Mouse (Mus musculus) limb, embryonic 11.5 days (tissue): ENCODE measurements around the gene Ikzf2. TPM values are rescaled to one million over a fixed set of nuclear protein-coding genes. Genes with fewer than 3 reads are reported as not detected.

Experiments used
- ATAC-seq: fragments of 200-750 bp; cut with Nextera tagmentation; 2 replicates; pipeline ENCODE4 v1.8.0; 2017; ENCODE audit warnings: low read depth; ENCODE audit not compliant: insufficient number of reproducible peaks, low FRiP score, low TSS enrichment
- DNase-seq: peaks from one replicate; pipeline ENCODE4 v3.0.0-alpha.2; 2015; ENCODE audit warnings: low spot score
- H3K27ac ChIP-seq: fragments of 300-500 bp; sonication (generic); replicated peaks from 2 replicates; pipeline ENCODE4 v1.5.1; 2014; ENCODE audit warnings: low read depth, mild to moderate bottlenecking, low read length
- H3K27me3 ChIP-seq: fragments of 300-500 bp; sonication (generic); 2 replicates; pipeline ENCODE4 v1.6.1; 2014; ENCODE audit warnings: mild to moderate bottlenecking, low read length, mixed read lengths; ENCODE audit not compliant: control insufficient read depth, insufficient read depth
- H3K36me3 ChIP-seq: fragments of 300-500 bp; sonication (generic); 2 replicates; pipeline ENCODE4 v1.6.1; 2014; ENCODE audit warnings: mild to moderate bottlenecking, low read length, moderate library complexity, mixed read lengths; ENCODE audit not compliant: control insufficient read depth, insufficient read depth
- H3K4me1 ChIP-seq: fragments of 300-500 bp; sonication (generic); 2 replicates; pipeline ENCODE4 v1.6.1; 2014; ENCODE audit warnings: low read length, mixed read lengths; ENCODE audit not compliant: control insufficient read depth, insufficient read depth
- H3K4me2 ChIP-seq: fragments of 300-500 bp; sonication (generic); 2 replicates; pipeline ENCODE4 v1.6.1; 2014; ENCODE audit warnings: low read depth, mild to moderate bottlenecking, moderate library complexity; ENCODE audit not compliant: severe bottlenecking
- H3K4me3 ChIP-seq: fragments of 300-500 bp; sonication (generic); 2 replicates; pipeline ENCODE4 v1.5.1; 2014; ENCODE audit warnings: low read depth, low read length
- H3K9ac ChIP-seq: fragments of 300-500 bp; sonication (generic); 2 replicates; pipeline ENCODE4 v1.6.1; 2014; ENCODE audit warnings: mild to moderate bottlenecking, low read length
- H3K9me3 ChIP-seq: fragments of 300-500 bp; sonication (generic); 2 replicates; pipeline ENCODE4 v1.6.1; 2016; ENCODE audit warnings: low read length; ENCODE audit not compliant: control insufficient read depth
- WGBS: fragments of 180-500 bp; shearing (Covaris S2); extraction: QIAGEN DNeasy Blood & Tissue Kit; methylation state at CpG from one replicate; pipeline ENCODE4 v1.1.7; 2014; 5-methylcytosine and 5-hydroxymethylcytosine counted together
- polyA plus RNA-seq: library from polyadenylated mRNA; unstranded; fragments of >200 nt; fragmentation: Nextera tagmentation; extraction: Ambion mirVana; gene quantifications from 2 replicates; pipeline ENCODE4 v1.2.1, GENCODE M21; 2014

Gene Ikzf2
- polyA plus RNA-seq, 1 experiment from 2014 or later = 3.3 TPM

GRCm38 (mm10) chr1:69533048-69533447 lies 154.0 kb downstream of the Ikzf2 start:
- no peak overlapping the region for H3K4me2 ChIP-seq
- no peak overlapping the region for H3K9ac ChIP-seq
- H3K27me3 ChIP-seq = no peaks in the 10 kb centered on the region
- no peak overlapping the region for H3K27ac ChIP-seq
- H3K9me3 ChIP-seq = no peaks in the 10 kb centered on the region
- no peak for DNase-seq
- H3K4me1 ChIP-seq = no peaks in the 10 kb centered on the region
- WGBS = 90% methylated on average over 10 of the region's 10 CpGs
- no peaks in the 10 kb centered on the region for H3K36me3 ChIP-seq
- no peak for ATAC-seq
- H3K4me3 ChIP-seq = no peak overlapping the region

GRCm38 (mm10) chr1:69528696-69529095 lies 158.3 kb downstream of the Ikzf2 start:
- no peaks in the 10 kb centered on the region for H3K9me3 ChIP-seq
- no peak for ATAC-seq
- 85% methylated on average over 4 of the region's 4 CpGs for WGBS

GRCm38 (mm10) chr1:69521656-69522055 lies 165.4 kb downstream of the Ikzf2 start:
- Histone ChIP-seq H3K4me2 (no peak overlapping the region), H3K36me3 (no peaks in the 10 kb centered on the region), H3K27ac (no peak overlapping the region), H3K4me3 (no peak overlapping the region), H3K9me3 (no peaks in the 10 kb centered on the region), H3K9ac (no peak overlapping the region), H3K27me3 (no peaks in the 10 kb centered on the region), H3K4me1 (no peaks in the 10 kb centered on the region)
- DNase-seq (no peak), ATAC-seq (no peak)
- WGBS = 84% methylated on average over 2 of the region's 2 CpGs

More at GRCm38 (mm10) chr1:69528696-69529095, 158.3 kb downstream of the Ikzf2 start:
- Histone ChIP-seq H3K4me3 (no peak overlapping the region), H3K36me3 (no peaks in the 10 kb centered on the region), H3K27me3 (no peaks in the 10 kb centered on the region), H3K4me1 (no peaks in the 10 kb centered on the region), H3K27ac (no peak overlapping the region), H3K9ac (no peak overlapping the region), H3K4me2 (no peak overlapping the region)
- no peak for DNase-seq

DNA sequence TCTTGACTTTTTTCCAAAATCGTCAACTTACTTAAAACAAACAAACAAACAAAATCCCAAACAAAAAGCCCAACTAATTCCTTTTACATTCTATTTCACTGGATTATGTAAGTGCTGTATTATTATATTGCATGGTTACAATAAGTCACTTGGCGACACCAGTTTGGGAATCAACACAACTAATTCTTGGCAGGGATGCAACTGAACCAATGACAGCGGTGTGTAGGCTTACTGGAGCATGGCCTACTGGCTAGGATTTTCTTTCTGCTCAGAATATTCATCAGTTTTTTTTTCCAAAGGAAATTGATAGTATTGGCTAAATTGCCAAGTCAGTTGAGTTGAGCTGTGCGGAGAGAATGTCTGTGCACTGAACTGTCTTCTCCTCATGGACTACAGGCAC lies 167.7 kb downstream of the Ikzf2 start:
- 95% methylated on average over 4 of the region's 4 CpGs for WGBS
- DNase-seq (no peak), ATAC-seq (no peak)
- Histone ChIP-seq H3K27me3 (no peaks in the 10 kb centered on the region), H3K4me2 (no peak overlapping the region), H3K4me3 (no peak overlapping the region), H3K9me3 (no peaks in the 10 kb centered on the region), H3K36me3 (no peaks in the 10 kb centered on the region), H3K4me1 (no peaks in the 10 kb centered on the region), H3K27ac (no peak overlapping the region), H3K9ac (no peak overlapping the region)

- WGBS = 89% methylated on average over 4 of the region's 4 CpGs
- ATAC-seq = no peak
- H3K4me1 ChIP-seq = no peaks in the 10 kb centered on the region
Observed at GRCm38 (mm10) chr1:69518012-69518411, 169.0 kb downstream of the Ikzf2 start.

DNA sequence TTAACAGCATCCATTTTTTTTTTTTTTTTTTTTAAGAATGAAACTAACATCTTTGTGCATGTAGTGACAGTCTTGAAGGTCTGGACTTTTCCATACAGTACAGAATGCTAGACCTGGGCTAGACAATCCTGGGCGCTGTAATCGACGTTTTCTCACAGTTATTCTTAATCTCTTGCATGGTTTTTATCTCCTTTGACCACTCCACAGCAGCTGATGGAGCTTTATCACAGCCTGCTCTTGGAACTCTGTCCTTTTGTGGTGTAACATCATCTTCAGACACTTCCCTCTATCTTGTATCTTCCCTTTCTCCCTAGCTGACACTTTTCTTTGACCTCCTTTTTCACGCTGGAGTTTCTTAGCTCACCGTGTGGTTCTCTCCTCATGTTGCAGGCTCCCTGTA lies 170.9 kb downstream of the Ikzf2 start:
- no peak overlapping the region for H3K9ac ChIP-seq
- WGBS = 84% methylated on average over 5 of the region's 5 CpGs

More at GRCm38 (mm10) chr1:69518012-69518411, 169.0 kb downstream of the Ikzf2 start:
- no peak overlapping the region for H3K9ac ChIP-seq
- H3K27ac ChIP-seq = no peak overlapping the region
- no peaks in the 10 kb centered on the region for H3K36me3 ChIP-seq
- no peaks in the 10 kb centered on the region for H3K27me3 ChIP-seq
- no peak overlapping the region for H3K4me3 ChIP-seq
- no peak for DNase-seq
- H3K4me2 ChIP-seq = no peak overlapping the region
- H3K9me3 ChIP-seq = no peaks in the 10 kb centered on the region

GRCm38 (mm10) chr1:69513595-69514250 lies 173.3 kb downstream of the Ikzf2 start:
- no peak for ATAC-seq
- no peaks in the 10 kb centered on the region for H3K4me1 ChIP-seq

More for the DNA sequence above, 170.9 kb downstream of the Ikzf2 start:
- no peak for DNase-seq
- Histone ChIP-seq H3K36me3 (no peaks in the 10 kb centered on the region), H3K4me2 (no peak overlapping the region), H3K27me3 (no peaks in the 10 kb centered on the region), H3K27ac (no peak overlapping the region), H3K4me3 (no peak overlapping the region), H3K4me1 (no peaks in the 10 kb centered on the region), H3K9me3 (no peaks in the 10 kb centered on the region)
- no peak for ATAC-seq

GRCm38 (mm10) chr1:69508275-69508674 lies 178.8 kb downstream of the Ikzf2 start:
- DNase-seq = no peak

More at GRCm38 (mm10) chr1:69513595-69514250, 173.3 kb downstream of the Ikzf2 start:
- H3K27me3 ChIP-seq = no peaks in the 10 kb centered on the region
- H3K27ac ChIP-seq = no peak overlapping the region
- no peaks in the 10 kb centered on the region for H3K9me3 ChIP-seq
- H3K9ac ChIP-seq = no peak overlapping the region
- H3K4me3 ChIP-seq = no peak overlapping the region
- H3K4me2 ChIP-seq = no peak overlapping the region
- DNase-seq = no peak
- WGBS = 55% methylated on average over 5 of the region's 5 CpGs
- H3K36me3 ChIP-seq = no peaks in the 10 kb centered on the region

GRCm38 (mm10) chr1:69507513-69507912 lies 179.5 kb downstream of the Ikzf2 start:
- H3K4me2 ChIP-seq = no peak overlapping the region
- ATAC-seq = no peak
- no peak overlapping the region for H3K4me3 ChIP-seq
- H3K4me1 ChIP-seq = no peaks in the 10 kb centered on the region
- no peaks in the 10 kb centered on the region for H3K36me3 ChIP-seq
- no peak for DNase-seq
- no peak overlapping the region for H3K27ac ChIP-seq
- no peaks in the 10 kb centered on the region for H3K27me3 ChIP-seq
- no peaks in the 10 kb centered on the region for H3K9me3 ChIP-seq
- H3K9ac ChIP-seq = no peak overlapping the region
- WGBS = 89% methylated on average over 6 of the region's 6 CpGs

More at GRCm38 (mm10) chr1:69508275-69508674, 178.8 kb downstream of the Ikzf2 start:
- no peak overlapping the region for H3K4me3 ChIP-seq
- no peaks in the 10 kb centered on the region for H3K36me3 ChIP-seq
- no peak overlapping the region for H3K27ac ChIP-seq
- no peak overlapping the region for H3K4me2 ChIP-seq
- no peaks in the 10 kb centered on the region for H3K4me1 ChIP-seq
- H3K27me3 ChIP-seq = no peaks in the 10 kb centered on the region
- no peaks in the 10 kb centered on the region for H3K9me3 ChIP-seq
- H3K9ac ChIP-seq = no peak overlapping the region
- no peak for ATAC-seq
- WGBS = 75% methylated on average over 3 of the region's 3 CpGs
